Mouse (Mus musculus) CH12.LX (cell line): ENCODE results near the gene Aldh3a1. TPM values are rescaled to one million over a fixed set of nuclear protein-coding genes. Genes with fewer than 3 reads are reported as not detected.

Experiments used
- DNase-seq: peaks from one replicate; pipeline ENCODE4 v3.0.0-alpha.2; 2013; ENCODE audit errors: extremely low read depth
- H3K27ac ChIP-seq: 2 replicates; pipeline ENCODE4 v1.5.1; 2012; ENCODE audit warnings: low read depth, mild to moderate bottlenecking, control low read depth, moderate library complexity; ENCODE audit not compliant: insufficient read depth
- H3K27me3 ChIP-seq: replicated peaks from 2 replicates; pipeline ENCODE3; 2012; ENCODE audit warnings: inconsistent platforms
- H3K36me3 ChIP-seq, 2 experiments: replicated peaks in 1 of 2; 2 replicates each; pipeline versions ENCODE3 to v1.6.1; 2012; ENCODE audit warnings: inconsistent platforms in 1 of 2, low read length in 1 of 2, mild to moderate bottlenecking in 1 of 2, mixed read lengths in 1 of 2, moderate library complexity in 1 of 2; ENCODE audit not compliant: control insufficient read depth in 1 of 2, insufficient read depth in 1 of 2
- H3K4me1 ChIP-seq, 2 experiments: 2 replicates each; pipeline ENCODE4 v1.6.1; 2012; ENCODE audit warnings: inconsistent platforms in 1 of 2, moderate library complexity in 1 of 2; ENCODE audit not compliant: insufficient read depth in 2 of 2, control insufficient read depth in 1 of 2
- H3K4me2 ChIP-seq: 2 replicates; pipeline ENCODE4 v1.6.1; 2012; ENCODE audit warnings: low read depth, mild to moderate bottlenecking, control low read depth; ENCODE audit not compliant: poor library complexity, insufficient read depth, severe bottlenecking
- H3K4me3 ChIP-seq, 3 experiments: fragments of 150-350 bp in 1 of 3; sonication (generic) in 1 of 3; replicated peaks in 1 of 3; 2 replicates each; pipeline versions ENCODE3 to v1.5.1; 2011 to 2012; ENCODE audit warnings: low read depth in 2 of 3, low read length in 2 of 3, mild to moderate bottlenecking in 2 of 3, moderate library complexity in 2 of 3, control low read depth in 1 of 3, improper control_type of control experiment in 1 of 3, inconsistent platforms in 1 of 3, mixed read lengths in 1 of 3; ENCODE audit not compliant: poor library complexity in 1 of 3
- H3K79me2 ChIP-seq: replicated peaks from 2 replicates; pipeline ENCODE4 v1.6.1; 2012; ENCODE audit warnings: mild to moderate bottlenecking, moderate library complexity; ENCODE audit not compliant: control insufficient read depth, poor library complexity, insufficient read depth, severe bottlenecking; ENCODE audit errors: extremely low read depth
- H3K9ac ChIP-seq: 2 replicates; pipeline ENCODE4 v1.6.1; 2012; ENCODE audit warnings: low read depth, mild to moderate bottlenecking, control low read depth, moderate library complexity; ENCODE audit not compliant: insufficient read depth
- H3K9me3 ChIP-seq: replicated peaks from 2 replicates; pipeline ENCODE3; 2012; ENCODE audit warnings: low read length, inconsistent platforms, mixed read lengths
- BHLHE40 ChIP-seq: IDR thresholded peaks from 2 replicates; pipeline ENCODE4 v1.6.1; 2011; ENCODE audit warnings: mild to moderate bottlenecking, low read depth, low read length, improper control_type of control experiment
- CHD1 ChIP-seq: IDR thresholded peaks from 2 replicates; pipeline ENCODE4 v1.6.1; 2012; ENCODE audit warnings: low read depth, low read length, improper control_type of control experiment, inconsistent platforms
- CHD2 ChIP-seq: IDR thresholded peaks from 2 replicates; pipeline ENCODE4 v1.6.1; 2011; ENCODE audit warnings: low read length, improper control_type of control experiment
- CTCF ChIP-seq, 2 experiments: IDR thresholded peaks in 1 of 2; conservative IDR thresholded peaks in 1 of 2; 2 replicates each; pipeline ENCODE4 v1.5.1; 2011 to 2012; ENCODE audit warnings: low read depth in 2 of 2, low read length in 2 of 2, improper control_type of control experiment in 1 of 2, inconsistent platforms in 1 of 2, mild to moderate bottlenecking in 1 of 2, moderate library complexity in 1 of 2
- E2F4 ChIP-seq: IDR thresholded peaks from 2 replicates; pipeline ENCODE4 v1.6.1; 2011; ENCODE audit warnings: low read depth, low read length, improper control_type of control experiment; ENCODE audit not compliant: insufficient replicate concordance
- ELF1 ChIP-seq: IDR thresholded peaks from 2 replicates; pipeline ENCODE4 v1.6.1; 2014; ENCODE audit warnings: low read depth, mild to moderate bottlenecking, inconsistent platforms, low read length, improper control_type of control experiment
- EP300 ChIP-seq: IDR thresholded peaks from 2 replicates; pipeline ENCODE4 v1.6.1; 2011; ENCODE audit warnings: low read length, improper control_type of control experiment
- IRF4 ChIP-seq: IDR thresholded peaks from 2 replicates; pipeline ENCODE4 v1.6.1; 2014; ENCODE audit warnings: low read depth, mild to moderate bottlenecking, inconsistent platforms, low read length, improper control_type of control experiment
- JUN ChIP-seq: IDR thresholded peaks from 2 replicates; pipeline ENCODE4 v1.6.1; 2011; ENCODE audit warnings: low read depth, mild to moderate bottlenecking, low read length, improper control_type of control experiment, moderate library complexity; ENCODE audit not compliant: insufficient read depth
- KAT2A ChIP-seq: IDR thresholded peaks from 2 replicates; pipeline ENCODE4 v1.6.1; 2012; ENCODE audit warnings: low read length, improper control_type of control experiment, inconsistent platforms; ENCODE audit not compliant: insufficient replicate concordance
- MAZ ChIP-seq: IDR thresholded peaks from 2 replicates; pipeline ENCODE4 v1.6.1; 2012; ENCODE audit warnings: low read depth, mild to moderate bottlenecking, inconsistent platforms, low read length, improper control_type of control experiment, moderate library complexity
- MXI1 ChIP-seq: IDR thresholded peaks from 2 replicates; pipeline ENCODE4 v1.6.1; 2011; ENCODE audit warnings: mild to moderate bottlenecking, low read depth, low read length, improper control_type of control experiment
- MYC ChIP-seq: IDR thresholded peaks from 2 replicates; pipeline ENCODE4 v1.6.1; 2011; ENCODE audit warnings: low read depth, mild to moderate bottlenecking, improper control_type of control experiment, low read length
- NRF1 ChIP-seq: IDR thresholded peaks from 2 replicates; pipeline ENCODE4 v1.6.1; 2014; ENCODE audit warnings: low read depth, mild to moderate bottlenecking, inconsistent platforms, low read length, improper control_type of control experiment, moderate library complexity
- POLR2A ChIP-seq: IDR thresholded peaks from 2 replicates; pipeline ENCODE4 v1.6.1; 2011; ENCODE audit warnings: low read depth, mild to moderate bottlenecking, improper control_type of control experiment, low read length
- RAD21 ChIP-seq: IDR thresholded peaks from 2 replicates; pipeline ENCODE4 v1.6.1; 2011; ENCODE audit warnings: low read depth, mild to moderate bottlenecking, low read length, improper control_type of control experiment, moderate library complexity
- SMC3 ChIP-seq: IDR thresholded peaks from 2 replicates; pipeline ENCODE4 v1.6.1; 2011; ENCODE audit warnings: low read depth, low read length, improper control_type of control experiment
- TBP ChIP-seq: conservative IDR thresholded peaks from 2 replicates; pipeline ENCODE4 v1.6.1; 2011; ENCODE audit warnings: low read depth, low read length, improper control_type of control experiment
- TCF12 ChIP-seq: IDR thresholded peaks from 2 replicates; pipeline ENCODE4 v1.6.1; 2014; ENCODE audit warnings: low read depth, mild to moderate bottlenecking, inconsistent platforms, low read length, improper control_type of control experiment
- USF1 ChIP-seq: IDR thresholded peaks from 2 replicates; pipeline ENCODE4 v1.6.1; 2014; ENCODE audit warnings: low read depth, mild to moderate bottlenecking, inconsistent platforms, low read length, improper control_type of control experiment
- USF2 ChIP-seq: conservative IDR thresholded peaks from 2 replicates; pipeline ENCODE4 v1.6.1; 2011; ENCODE audit warnings: low read depth, low read length, improper control_type of control experiment
- ZC3H11A ChIP-seq: IDR thresholded peaks from 2 replicates; pipeline ENCODE4 v1.6.1; 2012; ENCODE audit warnings: low read depth, mild to moderate bottlenecking, inconsistent platforms, low read length, improper control_type of control experiment
- ZKSCAN1 ChIP-seq: IDR thresholded peaks from 2 replicates; pipeline ENCODE4 v1.6.1; 2012; ENCODE audit warnings: low read depth, inconsistent platforms, low read length, improper control_type of control experiment, borderline replicate concordance
- dilution Hi-C: fragments of 300-500 bp; cut with MboI; formaldehyde crosslinking; loops from 2 replicates; pipeline ENCODE4 v1.14.3; 2020; ENCODE audit warnings: low sequenced_read_pairs; ENCODE audit not compliant: extremely low pct_unique_long_range_greater_than_20kb, extremely low pct_ligation_motif_present
- in situ Hi-C: fragments of 300-500 bp; cut with MboI; formaldehyde crosslinking; loops from 3 replicates; pipeline ENCODE4 v1.14.3; 2019; ENCODE audit warnings: low sequenced_read_pairs, low pct_ligation_motif_present, low pct_unique_long_range_greater_than_20kb, mixed read lengths
- polyA plus RNA-seq: library from polyadenylated mRNA; unstranded; fragments of >175 nt; gene quantifications from 2 replicates; pipeline ENCODE4 v1.2.1, GENCODE M21; 2012; ENCODE audit warnings: low read depth; ENCODE audit not compliant: insufficient read length
- total RNA-seq, 2 experiments: library from RNA; depleted of rRNA; stranded (reverse); fragments of 300-350 nt in 1 of 2; fragments of >200 nt in 1 of 2; gene quantifications; 2 replicates each; pipeline ENCODE4 v1.2.3; 2012 to 2014

Gene Aldh3a1
- total and polyA plus RNA-seq, 3 experiments: 0.12 to 0.25 (median 0.13) TPM

DNA sequence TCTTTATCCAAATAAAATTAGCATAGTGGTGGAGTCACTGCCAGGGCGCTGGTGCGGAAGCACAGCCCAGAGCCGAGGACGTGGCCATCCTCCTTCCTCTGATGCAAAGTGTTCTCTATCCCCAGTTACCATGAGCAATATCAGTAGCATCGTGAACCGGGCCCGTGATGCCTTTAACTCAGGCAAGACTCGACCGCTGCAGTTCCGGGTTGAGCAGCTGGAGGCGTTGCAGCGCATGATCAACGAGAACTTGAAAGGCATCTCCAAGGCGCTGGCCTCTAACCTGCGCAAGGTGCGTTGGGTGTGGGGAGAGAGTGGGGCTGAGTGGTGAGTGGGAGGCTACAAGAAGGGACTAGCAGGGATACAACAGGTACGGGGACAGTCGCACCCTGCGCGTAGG, 4.8 kb downstream of the Aldh3a1 start:
- H3K4me2 ChIP-seq: peak overlapping the region; percentile 6
- no peaks in the 10 kb centered on the region for H3K9me3 ChIP-seq
- dilution Hi-C loops (no loop called here), in situ Hi-C loops (no loop called here)
- peaks cover 15 to 16% of the 10 kb centered on the region in 2 experiments for H3K4me1 ChIP-seq
- H3K79me2 ChIP-seq: no peaks in the 10 kb centered on the region
- peak; percentile 39 for DNase-seq
- H3K27ac ChIP-seq: no peak overlapping the region
- TF ChIP-seq MXI1: no peak
- no peak for TF ChIP-seq USF2
- TF ChIP-seq MYC: no peak
- TF ChIP-seq CHD2: no peak
- no peak for TF ChIP-seq MAZ
- TF ChIP-seq SMC3: 0 out of 2 replicates have a peak, but pooled peaks have one; percentile 15
- no peak for TF ChIP-seq EP300
- no peak for TF ChIP-seq TCF12
- peak; percentile 70 for TF ChIP-seq NRF1
- TF ChIP-seq CTCF (conservative IDR thresholded peaks at IDR 0.05 in 1 of 2, IDR thresholded peaks at IDR 0.05 in 1 of 2; ENCODE audit: low read depth in 2 of 2, low read length in 2 of 2): peak in 1 of 2 experiments; percentile 59; a peak in 2 of 4 replicates
- no peak for TF ChIP-seq TBP
- TF ChIP-seq RAD21: peak; percentile 5
- TF ChIP-seq JUN: no peak
- TF ChIP-seq KAT2A: no peak
- no peak for TF ChIP-seq ZC3H11A
- TF ChIP-seq POLR2A: no peak
- TF ChIP-seq USF1: no peak
- TF ChIP-seq IRF4: peak; percentile 56; the same call in 1 of the 2 replicates
- TF ChIP-seq BHLHE40: peak; percentile 49
- TF ChIP-seq CHD1: no peak
- TF ChIP-seq ELF1: peak; percentile 89
- H3K4me3 ChIP-seq: no peak overlapping the region
- no peak overlapping the region for H3K9ac ChIP-seq
- H3K36me3 ChIP-seq: no peaks in the 10 kb centered on the region
- peaks cover 28% of the 10 kb centered on the region for H3K27me3 ChIP-seq

DNA sequence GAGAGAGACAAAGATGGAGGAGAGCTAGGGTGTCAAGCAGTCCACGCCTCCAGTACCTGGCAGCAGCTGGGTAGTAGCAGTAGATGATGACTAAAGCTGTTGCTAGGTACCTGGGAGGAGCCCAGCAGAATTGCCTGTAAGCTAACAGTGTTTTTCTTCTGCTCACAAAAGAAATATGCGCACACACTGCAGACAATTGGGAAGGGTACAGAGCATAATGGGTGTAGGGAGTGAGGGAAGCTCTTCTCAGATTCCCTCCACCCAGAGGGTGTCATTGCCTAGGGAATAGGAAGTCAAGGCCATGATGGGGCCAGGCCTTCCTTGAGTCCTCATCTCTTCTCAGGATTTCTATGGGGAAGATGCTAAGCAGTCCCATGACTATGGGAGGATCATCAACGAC, 8.6 kb downstream of the Aldh3a1 start:
- Histone ChIP-seq H3K4me1 (peaks cover 0 to 7% of the 10 kb centered on the region in 2 experiments; a peak in 2 of 4 replicates), H3K9ac (no peak overlapping the region), H3K36me3 (no peaks in the 10 kb centered on the region), H3K27ac (no peak overlapping the region), H3K4me2 (no peak overlapping the region), H3K9me3 (no peaks in the 10 kb centered on the region), H3K4me3 (no peak overlapping the region), H3K27me3 (peaks cover 21% of the 10 kb centered on the region), H3K79me2 (no peaks in the 10 kb centered on the region)
- in situ Hi-C loops (no loop called here), dilution Hi-C loops (no loop called here)
- TF ChIP-seq E2F4 (no peak), ZKSCAN1 (no peak)
- DNase-seq: no peak
